Mouse (Mus musculus) kidney, postnatal 25 days (tissue): ENCODE measurements around the gene Card11.

Source experiments
- DNase-seq, 2 experiments: peaks; one replicate each; pipeline ENCODE4 v3.0.0; 2021; ENCODE audit warnings: mixed read lengths in 2 of 2

Card11 gene

GRCm38 (mm10) chr5:140917807-140918206, 82.6 kb downstream of the Card11 start:
- DNase-seq: no peak

- no peak for DNase-seq
Observed at GRCm38 (mm10) chr5:140910841-140911240, 89.5 kb downstream of the Card11 start.

- DNase-seq: peak in 1 of 2 experiments; percentile 54
Observed at GRCm38 (mm10) chr5:140900866-140901265, 99.5 kb downstream of the Card11 start.

GRCm38 (mm10) chr5:140891080-140891479, 109.3 kb downstream of the Card11 start:
- DNase-seq: peak in 1 of 2 experiments; percentile 15

- DNase-seq: no peak
Observed at GRCm38 (mm10) chr5:140890050-140890449, 110.3 kb downstream of the Card11 start.

- peak; percentile 55 to 65 for DNase-seq
Observed at GRCm38 (mm10) chr5:140889539-140889938, 110.8 kb downstream of the Card11 start.

GRCm38 (mm10) chr5:140887871-140888270, 112.5 kb downstream of the Card11 start:
- DNase-seq: no peak

GRCm38 (mm10) chr5:140884966-140885365, 115.4 kb downstream of the Card11 start:
- DNase-seq: peak in 1 of 2 experiments; percentile 10

GRCm38 (mm10) chr5:140882391-140882790, 118.0 kb downstream of the Card11 start:
- no peak for DNase-seq

GRCm38 (mm10) chr5:140880151-140880550, 120.2 kb downstream of the Card11 start:
- DNase-seq: peak in 1 of 2 experiments; percentile 13

- peak in 1 of 2 experiments; percentile 5 for DNase-seq
Observed at GRCm38 (mm10) chr5:140878644-140879043, 121.7 kb downstream of the Card11 start.

GRCm38 (mm10) chr5:140873736-140874307, 126.6 kb downstream of the Card11 start:
- no peak for DNase-seq

GRCm38 (mm10) chr5:140873039-140873551, 127.3 kb downstream of the Card11 start:
- DNase-seq: no peak

GRCm38 (mm10) chr5:140872532-140873038, 127.8 kb downstream of the Card11 start:
- no peak for DNase-seq

GRCm38 (mm10) chr5:140871241-140871640, 129.1 kb downstream of the Card11 start:
- DNase-seq: no peak

- peak in 1 of 2 experiments; percentile 81 for DNase-seq
Observed at GRCm38 (mm10) chr5:140869034-140869433, 131.3 kb downstream of the Card11 start.

- DNase-seq: no peak
Observed at GRCm38 (mm10) chr5:140859730-140860129, 140.7 kb downstream of the Card11 start.

- no peak for DNase-seq
Observed at GRCm38 (mm10) chr5:140858335-140858734, 142.0 kb downstream of the Card11 start.

GRCm38 (mm10) chr5:140857432-140858154, 142.8 kb downstream of the Card11 start:
- peak in 1 of 2 experiments; percentile 42 for DNase-seq

GRCm38 (mm10) chr5:140855909-140856530, 144.4 kb downstream of the Card11 start:
- DNase-seq: no peak

GRCm38 (mm10) chr5:140854700-140855099, 145.7 kb downstream of the Card11 start:
- peak in 1 of 2 experiments; percentile 22 for DNase-seq

GRCm38 (mm10) chr5:140853723-140854122, 146.7 kb downstream of the Card11 start:
- DNase-seq: no peak

GRCm38 (mm10) chr5:140852435-140852996, 147.9 kb downstream of the Card11 start:
- peak; percentile 28 to 63 for DNase-seq
